Mouse (Mus musculus): ENCODE measurements around the gene Ablim2. TPM values are rescaled to one million over a fixed set of nuclear protein-coding genes. Genes with fewer than 3 reads are reported as not detected.
A peak's percentile ranks its signal among the peaks of the same experiment; 100 is the strongest.

The Ablim2 gene
- polyA plus RNA-seq, 1 experiment from 2014 or later = 32.6 TPM

DNA sequence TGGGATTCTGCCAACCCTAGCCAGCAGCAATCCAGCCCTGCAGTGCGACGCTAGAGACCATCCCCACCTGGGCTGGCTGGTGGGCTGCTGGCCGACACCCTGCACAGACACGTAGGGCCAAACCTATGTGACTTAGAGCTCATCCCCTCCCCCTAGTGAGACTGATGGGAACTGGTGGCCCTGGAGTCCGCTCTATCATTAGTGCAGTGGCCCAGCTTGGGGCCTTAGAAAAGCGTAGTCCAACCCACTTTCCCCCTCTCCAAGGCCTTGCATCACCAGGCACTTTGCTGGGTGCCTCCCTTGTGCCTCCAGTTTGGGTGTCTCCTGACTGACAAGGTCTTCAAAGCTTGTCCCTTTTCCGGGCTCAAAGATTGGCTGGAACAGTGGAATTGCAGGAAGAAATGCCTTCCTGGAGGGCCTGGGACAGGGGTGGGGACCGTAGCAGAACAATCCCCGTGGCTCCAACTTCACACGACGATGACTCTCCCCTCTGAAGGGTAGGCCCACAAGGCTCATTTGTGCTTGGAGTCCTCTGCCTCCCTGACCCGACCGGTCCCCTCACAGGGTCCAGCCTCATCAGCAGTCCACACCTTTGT is 16.4 kb upstream of the Ablim2 start:
- Histone ChIP-seq H3K4me2 (no peak overlapping the region), H3K36me3 (no peaks in the 10 kb centered on the region), H3K9ac (no peak overlapping the region), H3K27me3 (peaks cover 3% of the 10 kb centered on the region; the same call in 1 of the 2 replicates), H3K9me3 (no peaks in the 10 kb centered on the region), H3K27ac (replicated peaks) (no peak overlapping the region), H3K4me1 (replicated peaks) (no peaks in the 10 kb centered on the region), H3K4me3 (no peak overlapping the region)
- WGBS = 57% methylated on average over 13 of the region's 13 CpGs
- ATAC-seq (ENCODE audit: low FRiP score, low read depth) = no peak

DNA sequence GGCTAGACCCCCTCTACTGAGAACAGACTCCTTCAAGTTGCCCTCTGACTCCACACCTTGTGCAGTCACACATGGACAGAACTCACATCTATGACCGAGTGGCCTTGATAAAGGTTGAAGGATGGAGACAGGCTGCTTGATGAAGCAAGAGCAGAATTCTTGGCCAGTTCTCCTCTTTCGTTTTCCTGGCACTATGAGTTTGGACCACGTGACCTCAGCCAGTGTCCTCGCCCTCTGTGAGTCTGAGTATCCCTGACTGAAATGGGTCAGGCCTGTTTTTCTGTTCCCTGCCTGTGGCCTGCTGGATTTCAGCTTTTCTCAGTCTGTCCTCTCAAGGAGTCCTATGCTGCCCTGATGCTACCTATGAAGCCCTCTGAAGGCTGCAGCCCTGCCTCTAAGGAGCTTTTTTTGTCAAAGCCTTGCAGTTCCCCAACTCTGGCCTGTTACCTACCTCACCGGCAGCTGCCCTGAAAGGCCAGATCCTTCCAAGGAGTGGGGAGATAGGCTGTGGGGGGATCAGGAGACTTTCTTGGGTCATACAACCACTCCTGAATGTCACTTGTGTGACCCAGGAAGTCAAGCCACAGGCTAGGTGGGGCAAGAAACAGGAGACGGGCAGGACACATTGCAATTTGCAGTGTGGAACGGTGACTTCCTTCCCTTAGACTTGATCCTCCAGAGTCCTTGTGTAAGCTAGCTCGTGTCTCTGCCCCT is 14.3 kb upstream of the Ablim2 start:
- Histone ChIP-seq H3K27me3 (peaks cover 3% of the 10 kb centered on the region; the same call in 1 of the 2 replicates), H3K9ac (no peak overlapping the region), H3K4me1 (replicated peaks) (no peaks in the 10 kb centered on the region), H3K27ac (replicated peaks) (no peak overlapping the region), H3K4me2 (no peak overlapping the region), H3K36me3 (no peaks in the 10 kb centered on the region), H3K4me3 (no peak overlapping the region), H3K9me3 (no peaks in the 10 kb centered on the region)
- ATAC-seq (ENCODE audit: low FRiP score, low read depth) = no peak
- 76% methylated on average over 8 of the region's 8 CpGs for WGBS

DNA sequence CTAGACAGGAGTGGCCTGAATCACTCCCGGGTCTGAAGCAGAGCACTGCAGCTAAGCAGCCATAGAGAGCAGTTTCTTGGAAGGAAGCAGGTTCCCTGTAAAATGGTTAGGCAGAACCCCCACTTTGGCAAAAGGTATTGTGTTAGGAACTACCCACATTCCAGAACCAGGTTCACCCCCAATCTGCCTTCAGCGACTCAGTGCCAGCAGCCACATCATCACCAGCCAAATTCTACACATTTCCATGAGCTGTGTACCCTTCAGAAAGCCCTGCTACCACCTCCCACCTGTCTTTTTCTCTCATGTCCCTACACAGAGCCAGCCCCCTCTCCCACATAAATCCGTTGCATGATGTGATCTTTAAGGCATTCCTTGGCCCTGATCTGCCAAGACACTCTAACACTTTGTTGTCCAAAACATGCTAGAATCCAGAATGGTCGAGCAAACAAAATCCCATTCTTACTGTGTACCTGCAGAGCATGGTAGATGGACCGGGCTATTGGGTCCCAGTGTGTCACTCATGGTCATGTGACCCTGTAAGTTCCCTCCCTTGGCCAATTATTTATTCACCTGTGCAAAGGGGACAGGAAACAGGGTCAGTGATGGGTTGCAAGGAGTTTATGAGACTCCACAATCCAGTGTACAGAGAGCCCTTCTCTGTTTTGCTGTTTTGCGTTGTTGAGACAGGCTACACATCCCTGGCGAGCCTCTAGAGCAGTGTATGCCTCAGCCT is 13.5 kb upstream of the Ablim2 start:
- no peak for ATAC-seq (ENCODE audit: low FRiP score, low read depth)
- Histone ChIP-seq H3K9ac (no peak overlapping the region), H3K27me3 (peaks cover 3% of the 10 kb centered on the region; the same call in 1 of the 2 replicates), H3K9me3 (no peaks in the 10 kb centered on the region), H3K4me3 (no peak overlapping the region), H3K27ac (replicated peaks) (no peak overlapping the region), H3K4me1 (replicated peaks) (no peaks in the 10 kb centered on the region), H3K36me3 (no peaks in the 10 kb centered on the region), H3K4me2 (no peak overlapping the region)
- 81% methylated on average over 7 of the region's 7 CpGs for WGBS

DNA sequence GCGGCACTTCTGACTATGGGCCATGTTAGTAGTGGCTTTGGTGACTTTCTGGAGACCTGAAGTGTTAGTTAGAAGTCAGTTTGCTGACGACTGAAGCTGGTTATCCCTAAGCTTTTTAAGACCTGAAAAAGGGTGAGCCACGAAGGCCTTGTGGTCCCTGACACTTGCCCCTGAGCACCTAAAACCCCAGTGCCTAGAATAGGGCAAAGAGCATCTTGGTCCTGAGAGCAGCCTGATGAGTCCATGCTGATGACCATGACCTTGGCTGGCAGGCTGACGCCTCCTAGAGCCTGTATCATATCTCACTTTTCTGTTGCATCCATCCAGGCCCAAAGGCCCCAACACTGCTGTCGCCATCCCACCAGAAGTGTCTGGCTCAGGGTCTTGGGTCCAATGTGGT is 12.3 kb upstream of the Ablim2 start:
- Histone ChIP-seq H3K9ac (no peak overlapping the region), H3K4me1 (replicated peaks) (no peaks in the 10 kb centered on the region), H3K36me3 (no peaks in the 10 kb centered on the region), H3K27me3 (no peaks in the 10 kb centered on the region), H3K9me3 (no peaks in the 10 kb centered on the region), H3K27ac (replicated peaks) (no peak overlapping the region), H3K4me2 (no peak overlapping the region), H3K4me3 (no peak overlapping the region)
- WGBS = 86% methylated on average over 5 of the region's 5 CpGs
- no peak for ATAC-seq (ENCODE audit: low FRiP score, low read depth)

DNA sequence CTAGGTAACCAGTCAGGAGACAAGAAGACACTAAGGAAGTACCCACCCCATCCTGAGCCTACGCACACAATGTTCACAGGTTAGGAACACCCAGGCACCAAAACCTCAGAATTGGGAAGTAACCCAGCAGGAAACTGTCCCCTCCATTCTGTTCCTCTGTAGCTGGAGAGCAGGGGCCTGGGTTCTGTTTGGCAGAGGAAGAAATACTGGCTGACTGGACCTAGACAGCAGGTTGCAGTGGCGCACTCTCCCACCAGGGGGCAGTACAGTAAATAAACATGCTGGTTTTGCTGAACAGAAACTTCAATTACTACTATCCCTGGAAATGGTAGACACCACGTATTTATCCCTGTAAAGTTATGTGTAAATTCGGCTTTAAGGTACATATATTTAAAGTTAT is 10.8 kb upstream of the Ablim2 start:
- 31% methylated on average over 4 of the region's 4 CpGs for WGBS
- Histone ChIP-seq H3K9me3 (no peaks in the 10 kb centered on the region), H3K27ac (replicated peaks) (no peak overlapping the region), H3K4me1 (replicated peaks) (no peaks in the 10 kb centered on the region), H3K9ac (no peak overlapping the region), H3K27me3 (no peaks in the 10 kb centered on the region), H3K36me3 (no peaks in the 10 kb centered on the region), H3K4me3 (no peak overlapping the region), H3K4me2 (no peak overlapping the region)
- ATAC-seq (ENCODE audit: low FRiP score, low read depth) = no peak

DNA sequence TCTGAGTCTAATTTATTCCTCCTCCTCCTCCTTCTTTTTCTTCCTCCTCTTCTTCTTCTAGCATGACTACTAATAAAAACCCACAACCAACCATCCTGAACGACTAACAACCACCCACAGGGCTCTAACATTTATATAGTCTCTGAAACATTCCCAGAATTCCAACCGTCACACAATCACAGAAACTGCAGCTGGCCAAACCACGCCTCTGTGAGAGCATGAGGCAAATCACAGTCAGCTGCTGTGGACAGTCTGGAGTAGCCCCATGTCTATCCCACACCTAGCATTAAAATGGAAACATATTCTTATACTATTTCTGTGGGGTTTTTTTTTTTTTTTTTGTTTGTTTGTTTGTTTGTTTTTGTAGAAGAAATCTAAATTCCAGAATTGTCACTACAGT is 8.3 kb upstream of the Ablim2 start:
- H3K27me3 ChIP-seq = no peaks in the 10 kb centered on the region
- no peaks in the 10 kb centered on the region for H3K36me3 ChIP-seq
- no peak for ATAC-seq (ENCODE audit: low FRiP score, low read depth)
- no peaks in the 10 kb centered on the region for H3K4me1 ChIP-seq (replicated peaks)
- H3K9ac ChIP-seq = no peak overlapping the region
- 65% methylated on average over 3 of the region's 3 CpGs for WGBS
- H3K27ac ChIP-seq (replicated peaks) = no peak overlapping the region
- H3K4me2 ChIP-seq = no peak overlapping the region
- no peak overlapping the region for H3K4me3 ChIP-seq
- no peaks in the 10 kb centered on the region for H3K9me3 ChIP-seq

DNA sequence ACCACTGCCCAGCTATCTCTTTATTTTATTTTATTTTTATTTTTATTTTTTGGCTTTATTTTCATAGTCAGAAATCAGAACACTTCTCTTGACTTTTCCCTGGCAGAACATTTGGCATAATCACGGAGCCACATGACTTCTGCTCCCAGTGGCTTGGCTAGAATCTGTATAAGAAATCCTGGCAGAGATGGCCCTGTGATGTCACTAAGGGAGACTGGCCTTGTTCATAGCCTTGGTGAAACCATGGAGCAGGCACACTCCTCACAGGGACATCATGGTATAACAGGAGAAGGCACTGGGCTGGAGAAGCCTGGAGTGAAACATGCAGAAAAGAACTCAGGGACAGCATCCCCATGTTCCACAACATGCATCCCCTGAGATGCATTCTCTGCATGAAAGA is 7.7 kb upstream of the Ablim2 start:
- ATAC-seq (ENCODE audit: low FRiP score, low read depth) = no peak
- H3K4me1 ChIP-seq (replicated peaks) = no peaks in the 10 kb centered on the region
- no peak overlapping the region for H3K4me2 ChIP-seq
- H3K27ac ChIP-seq (replicated peaks) = no peak overlapping the region
- H3K36me3 ChIP-seq = no peaks in the 10 kb centered on the region
- H3K4me3 ChIP-seq = no peak overlapping the region
- H3K27me3 ChIP-seq = no peaks in the 10 kb centered on the region
- no peak overlapping the region for H3K9ac ChIP-seq
- no peaks in the 10 kb centered on the region for H3K9me3 ChIP-seq
- 83% methylated on average over 1 of the region's 1 CpGs for WGBS

DNA sequence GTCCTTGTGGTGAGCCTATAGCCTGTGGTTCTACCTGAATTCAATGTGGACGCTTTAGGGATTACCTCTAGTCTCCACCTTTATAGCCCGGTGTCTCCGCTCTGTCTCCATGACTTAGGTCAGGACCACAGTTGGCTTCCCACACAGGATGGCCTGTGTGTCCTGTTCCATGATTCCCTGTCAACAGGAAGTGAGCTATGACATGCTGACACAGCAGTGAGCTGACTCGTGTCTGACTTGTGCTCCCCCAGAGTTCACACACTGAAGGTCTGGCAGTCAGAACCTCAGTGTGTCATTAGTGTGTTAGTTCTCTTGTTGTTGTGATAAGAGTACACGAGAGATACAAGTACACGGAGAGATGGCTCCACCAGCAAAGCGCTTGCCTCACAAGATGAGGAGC is 6.7 kb upstream of the Ablim2 start:
- no peak for ATAC-seq (ENCODE audit: low FRiP score, low read depth)
- H3K9ac ChIP-seq = no peak overlapping the region
- no peaks in the 10 kb centered on the region for H3K27me3 ChIP-seq
- H3K9me3 ChIP-seq = no peaks in the 10 kb centered on the region
- no peak overlapping the region for H3K4me3 ChIP-seq
- H3K36me3 ChIP-seq = no peaks in the 10 kb centered on the region
- no peak overlapping the region for H3K27ac ChIP-seq (replicated peaks)
- 87% methylated on average over 7 of the region's 7 CpGs for WGBS
- H3K4me1 ChIP-seq (replicated peaks) = no peaks in the 10 kb centered on the region
- H3K4me2 ChIP-seq = no peak overlapping the region

DNA sequence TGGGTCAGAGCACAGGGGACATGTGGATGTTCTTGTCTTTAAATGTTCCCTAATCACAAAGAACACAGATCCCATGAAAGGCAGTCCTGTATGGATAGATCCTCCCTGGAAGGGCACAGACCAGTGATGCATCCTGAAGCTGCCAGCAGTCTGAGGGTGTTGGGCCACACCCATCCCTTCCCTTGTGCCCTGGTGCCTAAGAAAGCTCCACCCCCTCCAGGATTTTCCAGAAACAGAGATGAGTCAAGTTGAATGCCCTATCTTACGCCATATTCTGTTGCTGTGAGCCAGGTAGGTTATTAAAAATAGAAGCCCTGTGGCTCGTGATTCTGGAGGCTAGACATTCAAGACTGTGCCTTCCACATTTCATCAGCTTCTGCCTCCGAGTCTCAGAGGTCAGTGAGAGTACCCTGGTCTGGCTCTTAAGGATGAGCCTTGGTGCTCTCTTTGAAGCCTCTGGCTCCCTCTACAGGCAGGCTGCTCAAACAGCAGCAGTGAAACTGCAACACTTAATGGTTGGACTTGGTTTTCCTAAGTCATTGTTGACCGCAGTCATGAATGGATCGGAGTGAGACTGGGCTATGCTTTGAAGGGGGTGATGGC is 2.4 kb upstream of the Ablim2 start:
- no peaks in the 10 kb centered on the region for H3K9me3 ChIP-seq
- no peak for ATAC-seq (ENCODE audit: low FRiP score, low read depth)
- no peak overlapping the region for H3K9ac ChIP-seq
- H3K4me3 ChIP-seq = no peak overlapping the region
- H3K4me2 ChIP-seq = no peak overlapping the region
- no peak overlapping the region for H3K27ac ChIP-seq (replicated peaks)
- no peaks in the 10 kb centered on the region for H3K36me3 ChIP-seq
- WGBS = 21% methylated on average over 5 of the region's 5 CpGs
- H3K4me1 ChIP-seq (replicated peaks) = peaks cover 31% of the 10 kb centered on the region
- peaks cover 15% of the 10 kb centered on the region for H3K27me3 ChIP-seq

GRCm38 (mm10) chr5:35756020-35756419 is 1.7 kb upstream of the Ablim2 start:
- H3K27ac ChIP-seq (replicated peaks) = no peak overlapping the region
- H3K4me2 ChIP-seq = no peak overlapping the region
- peaks cover 31% of the 10 kb centered on the region for H3K4me1 ChIP-seq (replicated peaks)
- no peaks in the 10 kb centered on the region for H3K9me3 ChIP-seq
- 73% methylated on average over 4 of the region's 4 CpGs for WGBS
- no peak overlapping the region for H3K4me3 ChIP-seq
- peaks cover 19% of the 10 kb centered on the region for H3K27me3 ChIP-seq
- H3K9ac ChIP-seq = no peak overlapping the region
- no peak for ATAC-seq (ENCODE audit: low FRiP score, low read depth)
- no peaks in the 10 kb centered on the region for H3K36me3 ChIP-seq

DNA sequence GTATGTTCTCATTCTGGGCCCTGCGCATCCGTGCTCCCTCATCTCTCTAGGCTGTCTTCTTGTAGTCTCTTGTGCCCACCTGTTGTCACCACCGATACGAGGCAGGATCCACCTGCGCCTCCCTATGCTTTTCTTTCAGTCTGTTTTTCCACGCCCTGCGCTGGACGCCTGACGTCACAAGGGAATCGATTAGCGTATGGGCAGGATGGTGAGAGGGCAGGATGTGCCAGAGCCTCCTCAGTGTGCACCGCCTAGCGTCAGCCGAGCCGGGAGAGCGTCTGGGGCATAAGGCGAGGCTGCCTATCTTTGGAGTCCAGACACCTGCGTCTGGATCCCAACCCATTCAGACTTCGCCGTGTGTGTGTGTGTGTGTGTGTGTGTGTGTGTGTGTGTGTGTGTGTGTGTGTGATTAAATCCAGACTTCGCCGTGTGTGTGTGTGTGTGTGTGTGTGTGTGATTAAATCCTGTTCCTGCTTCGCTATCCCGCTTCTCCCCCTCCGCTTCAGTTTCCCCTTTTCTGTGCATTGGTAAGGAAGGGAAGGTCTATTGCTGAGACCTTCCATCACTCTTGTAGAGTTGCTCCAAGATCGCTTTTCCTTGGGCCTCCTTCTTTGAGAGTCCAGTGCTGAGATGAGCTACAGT is 562 bp upstream of the Ablim2 start:
- peaks cover 19% of the 10 kb centered on the region for H3K27me3 ChIP-seq
- H3K4me1 ChIP-seq (replicated peaks) = peaks cover 31% of the 10 kb centered on the region
- H3K4me3 ChIP-seq = peak overlapping the region; percentile 59
- ATAC-seq (ENCODE audit: low FRiP score, low read depth) = peak; percentile 51
- H3K9me3 ChIP-seq = no peaks in the 10 kb centered on the region
- peak overlapping the region; percentile 42 for H3K9ac ChIP-seq
- no peaks in the 10 kb centered on the region for H3K36me3 ChIP-seq
- WGBS = 7% methylated on average over 24 of the region's 26 CpGs
- H3K4me2 ChIP-seq = peak overlapping the region; percentile 89
- H3K27ac ChIP-seq (replicated peaks) = peak overlapping the region; percentile 79
